Mouse (Mus musculus) spleen, adult 2 months (tissue): ENCODE data around the gene Aip.

Experiments used
- CTCF ChIP-seq: fragments of 200-500 bp; IDR thresholded peaks from 2 replicates; pipeline ENCODE4 v1.5.1; 2011; ENCODE audit warnings: mild to moderate bottlenecking, inconsistent platforms; ENCODE audit not compliant: insufficient read depth, insufficient read length, insufficient replicate concordance; ENCODE audit errors: extremely low read depth
- POLR2A ChIP-seq: fragments of 200-500 bp; IDR thresholded peaks from 2 replicates; pipeline ENCODE4 v1.6.1; 2011; ENCODE audit warnings: low read depth, low read length, inconsistent platforms

DNA sequence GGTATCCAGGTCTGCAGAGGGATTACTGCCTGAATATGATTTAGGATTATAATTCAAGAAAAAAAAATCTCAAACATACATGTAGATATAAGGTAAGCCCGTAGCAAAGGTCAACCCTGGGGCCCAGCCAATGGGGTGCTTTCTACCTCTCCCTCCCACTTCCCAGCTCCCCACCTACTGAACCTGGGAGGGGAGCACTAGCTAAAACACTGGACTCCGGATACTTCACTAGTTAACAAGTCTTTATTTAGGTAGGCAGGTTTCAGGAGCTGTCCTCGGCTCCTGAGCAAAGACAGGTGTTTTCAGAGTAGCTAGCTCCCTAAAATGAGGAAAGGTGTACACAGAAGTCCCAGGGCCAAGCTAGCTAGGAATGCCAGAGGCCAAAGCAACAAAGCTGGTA, 38.4 kb upstream of the Aip start:
- TF ChIP-seq CTCF (no peak), POLR2A (no peak)
